Mouse (Mus musculus): ENCODE results near the gene Klhdc3.

DNA sequence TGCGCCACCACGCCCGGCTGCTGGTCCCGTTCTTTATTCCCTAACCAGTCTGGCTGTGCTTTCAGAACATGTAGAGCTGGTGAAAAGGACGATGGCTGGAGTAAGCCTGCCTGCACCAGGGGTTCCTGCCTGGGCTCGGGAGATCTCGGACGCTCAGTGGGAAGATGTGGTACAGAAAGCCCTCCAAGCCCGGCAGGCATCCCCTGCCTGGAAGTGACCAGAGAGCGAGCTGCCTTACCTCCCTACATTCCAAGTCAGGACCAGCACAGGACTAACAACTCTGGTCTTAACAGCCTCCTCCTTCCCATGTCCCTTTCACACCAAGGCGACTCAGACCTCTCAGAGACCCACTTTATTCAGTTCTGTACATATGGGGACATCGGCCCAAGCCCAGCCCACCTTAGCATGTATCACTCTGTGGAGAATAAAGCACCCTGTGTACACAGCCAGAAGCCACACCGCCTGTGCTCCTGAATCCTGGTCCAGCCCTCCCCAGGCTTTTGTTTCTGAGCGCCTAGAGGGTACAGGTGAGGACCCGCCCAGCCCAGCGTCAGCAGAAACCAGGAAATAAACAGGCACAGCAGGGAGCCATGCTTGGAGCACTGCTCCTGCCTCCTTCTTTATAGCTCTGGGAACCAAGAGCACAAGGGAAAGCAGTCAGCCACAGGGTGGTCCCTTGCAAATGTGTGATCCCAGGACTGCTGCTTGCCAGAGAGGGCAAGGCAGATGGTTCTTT, 2.1 kb upstream of the Klhdc3 start:
- no peak for TF ChIP-seq CTCF (IDR thresholded peaks at IDR 0.05; ENCODE audit: low read depth, low read length)
- TF ChIP-seq POLR2A (IDR thresholded peaks at IDR 0.05; ENCODE audit: borderline replicate concordance, low read depth, low read length) = no peak
